Comparison of ENCODE assay signal across 8 mouse cellular contexts in genomic region chr15:37165887-37166507, GRCm38 (mm10).
DNase-seq lines count a peak whose midpoint lies in the region; ATAC-seq lines count a peak whose summit lies in the region.

No protein-coding gene starts in this region.

- H3K4me1 ChIP-seq in heart, embryonic 13.5 days = peaks cover 9% of the 10 kb centered on the region
- no peaks in the 10 kb centered on the region for H3K4me1 ChIP-seq in stomach, embryonic 14.5 days (ENCODE audit: control insufficient read depth, insufficient read depth, low read length)

- H3K27ac ChIP-seq in heart, embryonic 13.5 days (replicated peaks) = no peak overlapping the region
- H3K27ac ChIP-seq in stomach, embryonic 14.5 days (ENCODE audit: low read length) = no peak overlapping the region

- H3K4me2 ChIP-seq in heart, embryonic 13.5 days = peak overlapping the region; percentile 62
- H3K4me2 ChIP-seq in stomach, embryonic 14.5 days (replicated peaks; ENCODE audit: low read depth, low read length) = no peak overlapping the region

- H3K9ac ChIP-seq in heart, embryonic 13.5 days = peak overlapping the region; percentile 52
- no peak overlapping the region for H3K9ac ChIP-seq in stomach, embryonic 14.5 days (replicated peaks; ENCODE audit: low read depth, low read length)

- no peaks in the 10 kb centered on the region for H3K27me3 ChIP-seq in heart, embryonic 13.5 days (replicated peaks)
- H3K27me3 ChIP-seq in stomach, embryonic 14.5 days (ENCODE audit: control insufficient read depth, insufficient read depth, low read length) = no peaks in the 10 kb centered on the region

- H3K4me3 ChIP-seq in heart, embryonic 13.5 days = peak overlapping the region; percentile 32
- no peak overlapping the region for H3K4me3 ChIP-seq in stomach, embryonic 14.5 days (ENCODE audit: low read depth, low read length)

- no peak; the same call in 1 of the 2 replicates for ATAC-seq in heart, embryonic 13.5 days (ENCODE audit: extremely low read depth, insufficient number of reproducible peaks, low FRiP score, low TSS enrichment)
- ATAC-seq in stomach, embryonic 14.5 days (ENCODE audit: insufficient number of reproducible peaks, insufficient read depth, low FRiP score, low read depth) = peak; percentile 58; the same call in 1 of the 2 replicates

- H3K9me3 ChIP-seq in heart, embryonic 13.5 days = no peaks in the 10 kb centered on the region
- 0 out of 2 replicates have a peak, but pooled peaks cover 3% of the 10 kb centered on the region for H3K9me3 ChIP-seq in stomach, embryonic 14.5 days (ENCODE audit: control insufficient read depth, low read depth, low read length)

- WGBS in heart, embryonic 13.5 days = 10% methylated on average over 12 of the region's 12 CpGs
- WGBS in large intestine, adult 2 months = 14% methylated on average over 12 of the region's 12 CpGs
- WGBS in stomach, embryonic 14.5 days = 17% methylated on average over 12 of the region's 12 CpGs

- H3K36me3 ChIP-seq in heart, embryonic 13.5 days = no peaks in the 10 kb centered on the region
- no peaks in the 10 kb centered on the region for H3K36me3 ChIP-seq in stomach, embryonic 14.5 days (ENCODE audit: control insufficient read depth, insufficient read depth, low read length)

- intact Hi-C loops in left cerebral cortex, postnatal 4 days (cut with DNase I) = no loop called here

- DNase-seq in left cerebral cortex, postnatal 4 days = peak; percentile 8
- no peak for DNase-seq in left cerebral cortex, adult 9 months (ENCODE audit: low spot score in 2 of 2)
- DNase-seq in large intestine, adult 2 months (ENCODE audit: low read depth, low spot score) = peak; percentile 48
- no peak for DNase-seq in spleen, adult 18-20 months
- no peak for DNase-seq in cerebellum, postnatal 4 days (ENCODE audit: low spot score in 2 of 2)
- no peak for DNase-seq in frontal cortex, postnatal 36 days (ENCODE audit: low spot score in 2 of 2)

Comparison
In these comparisons a context has a peak if more than half of its experiments do, and no peak if none do; other contexts are left out.
1. DNase-seq: peak in left cerebral cortex, postnatal 4 days (single experiment) and large intestine, adult 2 months (single experiment); none in left cerebral cortex, adult 9 months (0 of 2), spleen, adult 18-20 months (0 of 2), cerebellum, postnatal 4 days (0 of 2) and frontal cortex, postnatal 36 days (0 of 2).